Mouse (Mus musculus): Measurements from ENCODE around the gene Ptdss2.

GRCm38 (mm10) chr7:141087894-141088293 is 34.3 kb upstream of the Ptdss2 start:
- no peak for TF ChIP-seq POLR2A (IDR thresholded peaks at IDR 0.05; ENCODE audit: control insufficient read depth, low read depth, low read length)
- TF ChIP-seq CTCF (IDR thresholded peaks at IDR 0.05; ENCODE audit: control insufficient read depth, insufficient read depth, insufficient replicate concordance, low read depth, low read length): no peak
